Mouse (Mus musculus) spleen, adult 18-20 months (tissue): ENCODE measurements around the gene Plxna3.
"Not testable (repeated sequence)": the region's sequence is repeated elsewhere in the genome, so short reads cannot be mapped to it uniquely, and the experiment has no call there.

ENCODE experiments used
- DNase-seq, 2 experiments: peaks; one replicate each; pipeline ENCODE4 v3.0.0; 2022; ENCODE audit warnings: mixed read lengths in 2 of 2

Plxna3 gene

DNA sequence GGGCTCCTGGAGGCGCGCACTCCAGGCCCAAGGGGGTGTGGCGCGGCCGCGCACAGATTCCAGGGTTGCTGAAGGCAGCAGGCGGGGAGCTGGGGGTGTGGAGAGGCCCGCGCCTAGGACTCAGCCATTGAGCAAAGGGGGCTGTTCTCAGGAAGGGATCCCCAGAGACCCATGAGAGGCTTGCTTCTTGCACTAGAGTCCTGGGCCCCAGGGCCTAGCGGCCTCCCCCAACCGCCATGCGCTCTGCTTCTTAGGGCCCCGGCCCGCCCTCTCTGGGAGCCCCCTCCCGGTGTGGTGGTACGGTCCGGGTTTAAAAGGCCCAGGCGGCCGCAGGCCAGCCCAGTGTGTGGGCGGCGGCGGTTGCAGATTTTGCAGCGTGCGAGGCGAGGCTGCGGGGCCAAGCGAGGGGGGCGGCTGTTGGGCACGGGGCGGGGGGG lies at the start of gene Plxna3:
Gene Plxna3, plus strand, starts transcription at position 342 of the 437 bp plus-strand sequence.
- peak; percentile 45 to 59 for DNase-seq

DNA sequence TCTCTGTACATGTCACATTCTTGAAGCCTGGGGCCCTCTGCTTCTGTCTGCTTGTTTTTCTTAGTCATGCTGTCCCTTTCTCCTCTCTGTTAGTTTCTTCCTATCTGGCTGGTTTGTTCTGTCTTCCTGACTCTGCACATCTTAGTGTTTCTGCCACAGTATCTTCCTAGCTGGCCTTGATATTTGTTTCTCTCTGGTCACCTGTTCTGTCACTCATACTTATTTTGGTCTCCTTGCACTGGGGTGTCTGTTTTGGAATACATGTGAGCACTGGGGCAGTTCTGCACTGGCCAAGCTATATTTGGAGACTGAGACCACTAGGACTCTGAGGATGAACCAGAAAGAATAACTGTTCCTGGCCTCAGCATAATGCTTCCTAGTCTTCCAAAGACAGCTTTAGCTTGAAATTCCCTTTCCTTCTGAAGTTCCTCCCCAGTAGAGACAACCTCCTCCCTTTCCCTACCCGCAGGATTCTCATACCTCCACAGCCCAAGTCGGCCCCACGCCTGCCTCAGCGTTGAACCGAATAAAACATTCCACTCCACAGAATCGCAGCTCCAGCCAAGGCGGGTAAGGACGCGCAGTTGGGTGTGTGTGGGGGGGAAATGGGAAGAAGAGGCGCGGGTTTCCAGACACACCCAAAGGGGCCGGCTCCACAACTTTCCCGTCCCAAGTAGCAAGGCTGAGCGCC lies 47.7 kb upstream of the Plxna3 start:
- DNase-seq, result no peak

DNA sequence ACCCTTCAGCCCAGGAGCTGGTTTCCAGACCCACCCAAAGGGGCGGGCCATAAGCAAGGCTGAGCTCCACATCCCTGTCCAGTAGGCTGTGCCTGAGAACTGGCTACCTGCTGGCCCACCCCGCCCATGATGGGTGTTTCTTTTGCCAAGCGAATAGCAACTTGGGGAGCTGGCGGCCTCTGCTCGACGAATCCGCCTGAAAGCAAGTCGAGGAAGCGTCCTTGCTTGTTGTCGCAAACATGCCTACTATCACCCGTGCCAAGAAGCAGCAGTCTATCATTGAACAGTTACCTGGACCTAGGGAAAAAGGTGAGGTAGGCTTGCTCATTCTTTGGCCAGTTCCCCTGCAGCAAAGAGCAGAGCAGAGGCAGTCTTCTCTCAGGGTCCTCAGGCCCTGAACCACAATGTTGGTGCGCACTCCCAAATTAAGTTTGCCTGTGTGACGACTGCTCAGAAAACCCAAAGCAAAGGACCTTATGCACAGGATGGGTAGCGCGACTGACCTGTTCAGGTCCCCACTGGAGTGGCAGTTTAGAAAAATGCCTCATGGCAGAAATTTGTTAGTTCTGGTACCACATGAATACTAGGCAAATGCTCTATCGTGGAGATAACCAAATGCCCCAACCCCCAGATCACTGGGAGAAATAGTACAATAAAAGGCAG lies 47.0 kb upstream of the Plxna3 start, which contains the start of the genes Taz and Dnase1l1:
Gene Taz, plus strand, starts transcription at position 181 of the 663 bp plus-strand sequence.
Gene Dnase1l1, minus strand, starts transcription at position 606 of the 663 bp plus-strand sequence.
- DNase-seq, result peak; percentile 49 to 66

DNA sequence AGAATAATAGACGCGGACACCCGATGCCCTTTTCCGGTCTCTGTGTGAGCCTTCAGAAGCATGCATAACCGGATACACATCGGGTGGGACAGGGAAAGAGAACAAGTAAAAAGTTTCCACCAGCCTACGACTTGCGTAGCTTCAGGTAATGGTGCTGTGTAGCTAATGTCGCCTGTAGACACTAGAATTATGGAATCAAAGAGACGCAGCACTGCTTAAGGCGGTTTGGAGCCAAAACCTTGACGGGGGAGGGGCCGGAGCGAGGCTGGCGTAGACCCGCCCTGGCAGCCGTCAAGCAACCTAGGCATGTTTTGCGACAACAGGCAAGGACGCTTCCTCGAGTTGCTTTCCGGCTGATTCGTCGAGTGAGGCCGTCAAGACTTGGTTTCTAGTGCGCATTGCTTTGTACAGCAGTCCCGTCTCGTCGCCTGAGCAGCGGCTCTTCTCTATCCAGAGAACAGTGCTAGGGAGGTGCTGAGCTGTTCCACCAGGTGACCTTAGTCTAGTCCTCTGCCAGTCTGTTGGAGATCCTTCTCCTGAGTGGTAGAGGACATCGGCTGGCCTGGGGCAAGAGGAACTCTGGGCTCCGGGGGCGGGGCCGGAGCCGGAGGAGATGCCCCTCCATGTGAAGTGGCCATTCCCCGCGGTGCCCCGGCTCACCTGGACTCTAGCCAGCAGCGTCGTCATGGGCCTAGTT lies 46.3 kb upstream of the Plxna3 start:
- DNase-seq, result peak; percentile 69 to 79

DNA sequence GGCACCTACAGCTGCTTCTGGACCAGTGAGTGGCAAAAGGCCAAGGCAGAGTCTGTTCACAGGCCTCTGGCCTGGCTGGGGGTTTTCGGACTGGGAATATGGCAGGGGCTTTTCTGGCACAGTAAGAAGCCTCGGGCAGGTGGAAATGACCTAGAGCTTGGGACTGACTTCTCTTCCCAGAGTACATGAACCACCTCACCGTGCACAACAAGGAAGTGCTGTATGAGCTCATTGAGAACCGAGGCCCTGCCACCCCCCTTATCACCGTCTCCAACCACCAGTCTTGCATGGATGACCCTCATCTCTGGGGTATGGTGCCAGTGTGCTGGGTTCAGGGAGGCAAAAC lies 45.8 kb upstream of the Plxna3 start:
- DNase-seq, result no peak

DNA sequence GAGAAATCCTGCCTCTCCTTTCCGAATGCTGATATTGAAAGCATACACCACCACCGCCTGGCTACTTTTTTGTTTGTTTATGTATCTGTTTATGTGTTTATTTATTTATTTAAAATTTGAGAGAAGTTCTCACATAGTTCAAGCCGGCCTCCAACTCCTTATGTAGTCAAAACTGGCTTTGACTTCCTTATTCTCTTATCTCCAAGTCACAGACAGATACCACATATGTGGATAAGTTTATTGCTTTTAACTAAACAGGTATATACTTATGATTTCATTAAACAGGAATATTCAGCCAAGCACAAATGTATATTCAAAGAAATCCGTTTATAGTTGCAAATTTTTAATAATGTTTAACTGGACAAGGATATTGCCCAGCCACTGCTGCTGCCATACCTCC lies 35.4 kb upstream of the Plxna3 start:
- DNase-seq, result no peak

DNA sequence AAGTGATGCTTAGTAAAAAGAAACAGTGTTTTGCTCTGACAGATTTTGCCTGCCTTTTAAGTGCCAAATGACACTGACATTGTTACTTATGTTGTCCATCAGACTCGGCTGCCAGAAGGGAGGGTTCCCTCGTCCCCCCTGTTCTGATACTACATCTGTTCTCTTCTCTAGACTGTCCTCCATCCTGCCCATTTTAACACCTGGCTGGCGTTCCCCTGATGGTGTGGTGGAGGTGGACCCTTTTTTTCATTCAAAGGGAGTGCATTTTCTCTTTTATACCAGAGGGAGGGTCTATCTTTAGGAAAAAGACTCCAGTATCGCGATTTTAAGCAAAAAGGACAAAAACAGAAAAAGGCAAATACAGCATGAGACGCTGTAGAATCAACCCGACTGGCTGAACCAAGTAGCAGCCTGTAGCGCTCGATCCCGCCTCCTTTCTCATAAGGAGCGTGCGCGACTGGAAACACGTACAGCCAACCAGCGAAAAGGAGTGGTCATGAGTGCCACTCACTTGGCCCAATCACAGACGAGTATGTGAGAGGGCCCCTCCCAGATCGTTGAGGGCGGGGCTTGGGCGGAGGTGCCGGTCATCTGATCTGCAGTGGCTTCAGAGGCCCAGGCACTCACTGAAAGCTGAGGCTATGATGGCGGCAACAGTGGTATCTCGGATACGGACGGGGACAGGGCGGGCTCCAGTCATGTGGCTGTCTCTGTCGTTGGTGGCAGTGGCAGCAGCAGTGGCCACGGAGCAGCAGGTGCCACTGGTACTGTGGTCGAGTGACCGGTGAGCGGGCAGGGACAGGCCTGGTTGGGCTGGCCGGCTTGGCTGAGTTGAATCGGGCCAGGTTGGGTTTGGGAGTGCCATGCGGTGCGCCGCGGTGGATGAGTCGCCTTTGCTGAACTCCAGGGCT lies 32.1 kb upstream of the Plxna3 start, which contains the start of gene Atp6ap1:
Gene Atp6ap1, plus strand, starts transcription at position 560 of the 911 bp plus-strand sequence.
- DNase-seq, result peak; percentile 87 to 90

DNA sequence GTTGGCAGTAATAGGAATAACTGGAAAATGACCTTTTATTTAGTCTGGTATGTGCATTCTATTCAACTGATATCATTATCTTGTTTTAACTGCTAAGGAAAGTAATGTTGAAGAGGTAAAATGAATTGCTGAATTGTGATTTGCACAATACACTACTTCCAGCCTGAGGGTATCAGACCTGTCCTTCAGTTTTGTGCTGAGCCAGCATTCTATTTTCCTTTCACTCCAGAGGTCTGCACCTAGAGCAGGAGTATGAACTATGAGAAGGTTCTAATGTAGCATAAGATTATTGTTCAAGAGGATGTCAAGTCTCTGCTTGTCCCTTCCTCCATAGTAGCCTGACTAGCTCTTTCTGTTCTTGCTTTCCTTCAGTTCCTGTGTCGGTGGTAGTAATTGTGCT lies 30.5 kb upstream of the Plxna3 start:
- no peak for DNase-seq

DNA sequence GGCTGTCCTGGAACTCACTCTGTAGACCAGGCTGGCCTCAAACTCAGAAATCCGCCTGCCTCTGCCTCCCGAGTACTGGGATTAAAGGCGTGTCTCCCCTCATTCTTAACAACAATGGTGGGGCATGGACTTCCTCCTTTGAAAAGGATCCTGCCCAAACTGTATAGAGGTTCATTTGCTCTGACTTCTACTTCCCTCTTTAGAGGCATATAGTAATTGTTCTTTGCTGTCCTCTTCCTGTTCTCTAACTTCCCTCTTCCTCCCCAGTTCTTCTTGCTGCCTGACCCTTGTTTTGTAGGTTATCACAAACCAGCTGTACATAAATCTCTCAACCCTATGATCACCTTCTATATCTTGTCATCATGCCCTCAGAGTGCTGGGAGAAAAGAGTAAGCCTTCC lies 29.1 kb upstream of the Plxna3 start:
- no peak for DNase-seq

DNA sequence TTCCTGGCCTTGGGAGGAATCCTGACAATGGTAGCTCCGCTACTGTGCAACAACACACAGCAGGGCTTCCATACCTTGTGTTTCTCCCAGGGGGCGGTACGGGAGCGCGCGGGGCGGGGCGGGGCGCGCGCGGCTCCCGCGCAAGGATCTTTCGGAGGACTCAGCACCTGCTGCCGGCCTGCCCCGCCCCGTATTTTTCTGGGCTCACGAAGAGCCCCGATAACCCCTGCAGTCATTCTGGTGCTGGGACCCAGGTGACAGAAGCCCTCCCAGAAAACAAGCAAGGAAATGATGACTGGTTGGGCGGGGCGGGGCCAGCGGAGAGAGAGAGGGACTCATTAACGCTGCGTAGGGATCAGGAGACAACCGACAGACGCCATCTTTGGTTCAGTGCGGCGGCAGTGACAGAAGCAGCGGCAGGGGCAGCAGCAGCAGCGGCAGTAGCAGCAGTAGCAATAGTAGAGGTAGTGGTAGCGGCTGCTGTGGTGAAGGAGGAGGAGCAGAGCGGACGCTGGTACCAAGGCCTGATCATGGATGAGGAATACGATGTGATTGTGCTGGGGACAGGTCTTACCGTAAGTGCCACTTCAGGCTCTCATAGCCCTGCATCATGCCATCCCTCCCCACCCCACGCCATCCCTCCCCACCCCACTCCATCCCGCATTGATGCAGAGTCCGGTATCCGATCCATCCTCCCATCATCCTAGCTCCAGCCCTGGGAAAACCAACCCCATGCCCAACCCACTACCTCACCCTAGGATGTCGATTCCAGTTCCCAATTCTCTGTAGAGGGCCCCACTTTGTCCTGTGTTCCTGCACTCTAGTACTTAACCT lies 23.8 kb upstream of the Plxna3 start, which contains the start of gene Gdi1:
Gene Gdi1, plus strand, starts transcription at position 132 of the 834 bp plus-strand sequence.
- DNase-seq, result peak; percentile 57 to 70

DNA sequence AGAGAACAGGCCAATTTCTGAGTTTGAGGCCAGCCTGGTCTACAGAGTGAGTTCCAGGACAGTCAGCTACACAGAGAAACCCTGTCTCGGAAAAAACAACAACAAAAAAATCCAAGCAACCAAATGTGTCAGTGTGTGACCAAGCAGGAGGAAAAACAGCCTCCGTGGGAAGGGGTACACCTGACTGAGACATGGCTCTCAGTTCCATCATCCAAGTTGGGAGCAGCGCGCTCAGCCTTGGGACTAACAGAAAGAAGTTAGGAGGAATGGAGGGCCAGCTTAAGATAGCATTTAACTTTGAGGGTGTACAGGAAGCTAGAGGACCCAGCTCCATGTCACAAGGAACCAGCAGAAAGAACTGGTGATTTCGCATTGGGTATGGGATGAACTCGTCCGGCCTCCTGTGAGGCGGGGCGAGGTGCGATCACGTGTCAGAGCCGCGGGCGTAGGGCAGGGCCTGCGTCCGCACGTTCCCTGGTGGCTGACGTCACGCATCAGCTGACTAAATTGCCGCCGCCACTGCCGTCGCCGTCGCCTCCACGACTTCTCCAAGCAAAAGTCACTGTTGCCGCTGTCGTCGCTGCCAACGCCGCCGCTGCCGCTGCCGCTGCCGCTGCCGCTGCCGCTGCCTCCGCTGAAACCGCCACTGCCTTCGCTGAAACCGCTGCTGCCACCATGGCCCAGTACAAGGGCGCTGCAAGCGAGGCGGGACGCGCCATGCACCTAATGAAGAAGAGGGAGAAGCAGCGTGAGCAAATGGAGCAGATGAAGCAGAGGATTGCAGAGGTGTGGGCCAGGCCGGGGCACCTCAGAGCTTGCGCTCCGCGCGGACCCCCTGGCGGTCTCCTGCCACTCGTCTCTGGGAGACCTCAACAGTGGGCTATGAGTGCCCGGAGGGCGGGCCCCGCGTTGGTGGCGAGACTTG lies 16.1 kb upstream of the Plxna3 start, which contains the start of gene Fam50a:
Gene Fam50a, plus strand, starts transcription at position 494 of the 925 bp plus-strand sequence.
- DNase-seq, result peak; percentile 78 to 81

DNA sequence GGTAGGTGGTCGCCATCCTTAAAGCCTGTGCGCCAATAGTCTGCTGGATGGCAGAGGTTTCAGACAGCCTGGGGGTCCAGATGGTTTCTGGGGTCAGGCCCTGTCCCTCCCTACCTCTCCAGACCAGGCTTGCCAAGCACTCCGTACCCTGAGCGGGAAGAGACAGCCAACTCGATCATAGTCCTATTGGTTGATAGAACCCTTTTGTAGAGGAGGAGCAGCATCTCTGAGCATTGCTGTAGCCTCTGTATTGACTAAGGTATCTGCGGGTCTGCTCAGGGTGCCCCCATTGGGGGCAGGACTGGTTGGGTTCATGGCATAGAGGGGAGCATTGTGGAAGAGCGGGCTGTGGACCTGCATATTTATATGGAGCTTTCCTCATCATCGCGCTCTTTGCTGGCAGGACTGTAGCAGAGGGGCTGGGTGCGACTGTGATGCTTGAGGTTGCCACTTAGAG lies 377 bp downstream of the Plxna3 start:
- no peak for DNase-seq

DNA sequence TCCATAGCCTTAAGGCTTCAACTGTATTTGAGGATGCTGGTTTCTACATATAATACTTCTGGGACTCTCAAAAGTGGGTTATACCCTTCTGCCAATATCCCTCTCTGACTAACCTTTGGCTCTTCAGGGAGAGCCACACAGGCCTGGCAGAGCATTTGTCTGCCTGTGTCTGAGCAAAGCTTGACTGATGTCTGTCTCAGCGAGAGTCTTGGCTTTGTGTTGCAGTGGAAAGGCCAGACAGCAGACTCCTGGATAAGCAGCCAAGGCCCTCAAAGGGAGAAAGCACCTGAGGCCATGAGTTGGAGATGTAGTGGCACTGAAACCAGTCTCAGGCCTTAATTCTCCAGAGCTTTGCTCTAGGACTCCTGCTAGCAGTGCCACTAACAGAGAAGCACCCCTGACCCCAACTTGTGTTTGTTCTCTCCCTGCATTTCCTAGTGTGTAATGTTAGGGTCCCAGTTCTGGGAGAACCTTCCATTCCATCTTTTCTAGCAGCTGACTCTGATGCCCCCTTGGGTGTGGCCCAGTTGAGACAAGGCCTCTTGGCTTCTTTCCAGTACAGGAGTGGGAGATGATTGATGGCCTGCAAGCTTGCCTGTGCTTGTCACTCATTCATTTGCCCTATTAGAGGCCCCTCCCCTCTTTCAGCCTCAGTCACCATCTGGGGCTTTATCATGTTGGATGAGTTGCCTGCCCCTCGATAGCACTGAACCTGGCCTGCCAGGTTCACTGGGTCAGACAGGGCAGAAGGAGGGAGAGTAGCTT lies 1.5 kb downstream of the Plxna3 start:
- DNase-seq, result no peak

DNA sequence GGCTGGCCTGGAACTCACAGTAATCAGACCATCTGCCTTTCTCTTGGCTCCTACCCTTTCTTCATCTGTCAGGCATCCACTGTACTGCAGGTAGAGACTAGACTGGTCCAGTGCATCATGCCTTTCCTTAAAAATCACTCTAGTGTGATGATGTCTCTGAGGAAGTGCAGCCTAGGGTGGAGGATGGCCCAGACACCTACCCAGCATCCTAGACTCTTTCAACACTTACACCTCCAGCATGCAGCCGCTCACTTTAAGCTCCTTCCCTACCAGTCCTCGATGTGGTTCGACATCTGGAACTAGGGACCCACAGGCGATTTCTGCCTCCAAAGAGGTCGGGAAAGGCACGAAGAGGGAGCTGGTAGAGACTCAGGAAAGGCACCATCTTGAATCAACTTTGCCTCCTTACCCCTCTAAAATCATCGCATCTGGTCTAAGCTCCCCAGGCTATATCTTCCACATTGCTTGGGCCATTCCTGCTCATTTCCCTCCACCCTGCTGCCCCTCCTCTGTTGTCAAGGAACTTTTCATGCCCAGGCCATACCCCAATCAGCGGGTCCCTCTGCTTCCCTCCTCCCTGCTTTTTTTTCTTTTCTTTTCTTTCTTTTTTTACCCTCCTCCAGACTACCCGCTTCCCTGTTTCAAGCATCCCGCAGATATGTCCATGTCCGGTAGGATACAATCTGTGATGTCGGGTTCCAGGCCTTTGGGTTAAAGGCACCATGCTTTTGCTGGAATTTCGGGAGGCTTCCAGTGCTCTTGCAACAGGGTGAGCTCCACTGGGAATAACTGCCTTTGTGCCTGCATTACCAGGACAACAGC lies 24.0 kb downstream of the Plxna3 start:
- DNase-seq, result no peak

DNA sequence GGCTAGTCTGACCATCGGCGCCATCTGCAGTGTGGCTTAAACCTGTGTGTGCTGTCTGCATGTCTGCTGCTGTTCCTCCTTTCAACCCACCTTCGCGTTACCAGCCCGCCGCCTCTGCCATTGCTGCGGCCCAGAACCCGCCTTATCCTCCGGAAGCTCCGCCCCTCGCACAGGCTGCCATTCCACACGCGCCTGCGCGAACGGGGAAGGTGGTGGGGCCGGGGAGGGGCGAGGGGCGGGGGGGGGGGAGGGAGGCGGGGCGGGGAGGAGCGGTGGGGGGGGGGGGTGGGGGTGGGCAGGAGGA lies 24.6 kb downstream of the Plxna3 start, which contains the start of gene Lage3:
Gene Lage3, minus strand, starts transcription at position 152 of the 304 bp plus-strand sequence.
- DNase-seq, result peak; percentile 70 to 72

DNA sequence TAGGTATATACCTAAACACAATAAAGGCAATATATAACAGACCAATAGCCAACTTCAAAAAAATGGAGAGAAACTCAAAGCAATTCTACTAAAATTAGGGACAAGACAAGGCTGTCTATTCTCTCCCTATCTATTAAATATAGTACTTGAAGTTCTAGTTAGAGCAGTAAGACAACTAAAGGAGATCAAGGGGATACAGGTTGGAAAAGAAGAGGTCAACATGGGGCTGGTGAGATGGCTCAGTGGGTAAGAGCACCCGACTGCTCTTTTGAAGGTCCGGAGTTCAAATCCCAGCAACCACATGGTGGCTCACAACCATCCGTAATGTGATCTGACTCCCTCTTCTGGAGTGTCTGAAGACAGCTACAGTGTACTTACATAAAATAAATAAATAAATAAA lies 28.2 kb downstream of the Plxna3 start:
- not testable (repeated sequence) for DNase-seq

DNA sequence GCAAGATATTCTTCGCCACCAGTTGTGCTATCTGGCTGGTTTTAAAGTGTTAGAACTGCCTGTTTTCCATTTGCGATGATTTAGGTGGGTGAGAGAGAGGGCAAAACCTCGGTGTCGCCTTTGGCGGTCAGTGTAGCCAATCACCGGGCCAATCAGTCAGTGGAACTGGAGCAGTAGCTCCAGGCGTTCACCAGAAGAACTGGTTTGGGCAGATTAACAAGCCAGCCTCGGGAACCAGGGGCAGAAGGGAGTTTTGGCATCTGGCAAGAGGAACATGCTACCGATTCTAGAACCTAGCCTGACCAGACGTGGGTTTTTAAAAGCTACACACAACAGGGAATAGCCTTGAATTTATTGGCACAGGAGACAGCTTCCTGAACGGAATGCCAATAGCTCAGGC lies 30.3 kb downstream of the Plxna3 start:
- no peak for DNase-seq

DNA sequence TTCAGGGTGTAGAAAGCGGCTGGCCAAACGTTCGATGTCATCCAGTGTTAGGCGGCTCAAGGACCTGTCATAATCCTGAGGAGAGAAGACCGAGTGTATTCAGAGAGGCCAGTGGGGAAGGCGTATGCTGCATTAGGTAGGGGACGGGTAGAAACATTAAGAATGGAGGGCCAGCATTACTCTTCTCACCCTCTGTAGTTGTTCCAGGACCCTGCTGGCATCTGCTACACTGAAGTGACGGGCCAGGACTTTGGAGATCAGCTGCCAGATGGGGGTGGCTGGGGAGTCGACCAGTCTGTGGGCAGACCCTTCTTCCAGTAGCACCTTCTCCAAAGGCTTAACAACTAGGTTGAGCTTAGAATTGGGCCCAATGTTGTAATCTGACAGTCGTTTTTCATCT lies 38.6 kb downstream of the Plxna3 start:
- DNase-seq, result no peak
